Mouse (Mus musculus) kidney, adult 8-10 months (tissue): ENCODE data around the gene Fkbp5.
"Not testable (repeated sequence)": the region's sequence is repeated elsewhere in the genome, so short reads cannot be mapped to it uniquely, and the experiment has no call there.

Experiments
- DNase-seq, 2 experiments: peaks; one replicate each; pipeline ENCODE4 v3.0.0; 2022

Gene Fkbp5

GRCm38 (mm10) chr17:28417771-28418170 lies 99.6 kb downstream of the Fkbp5 start:
- DNase-seq: no peak

GRCm38 (mm10) chr17:28415271-28415670 lies 102.1 kb downstream of the Fkbp5 start:
- peak in 1 of 2 experiments; percentile 30 for DNase-seq

- DNase-seq: no peak
Measured at GRCm38 (mm10) chr17:28411381-28411960, 105.9 kb downstream of the Fkbp5 start.

GRCm38 (mm10) chr17:28410731-28411130 lies 106.6 kb downstream of the Fkbp5 start:
- no peak for DNase-seq

- DNase-seq: no peak
Measured at GRCm38 (mm10) chr17:28408251-28408918, 108.9 kb downstream of the Fkbp5 start.

GRCm38 (mm10) chr17:28407418-28408250 lies 109.7 kb downstream of the Fkbp5 start:
- DNase-seq: peak; percentile 64 to 86

- DNase-seq: no peak
Measured at GRCm38 (mm10) chr17:28406471-28406870, 110.9 kb downstream of the Fkbp5 start.

- DNase-seq: not testable (repeated sequence)
Measured at GRCm38 (mm10) chr17:28404745-28405144, 112.6 kb downstream of the Fkbp5 start.

GRCm38 (mm10) chr17:28404301-28404700 lies 113.0 kb downstream of the Fkbp5 start:
- no peak for DNase-seq

- no peak for DNase-seq
Measured at GRCm38 (mm10) chr17:28394994-28395393, 122.3 kb downstream of the Fkbp5 start.

GRCm38 (mm10) chr17:28394051-28394765 lies 123.1 kb downstream of the Fkbp5 start:
- DNase-seq: no peak

- DNase-seq: no peak
Measured at GRCm38 (mm10) chr17:28391568-28392432, 125.5 kb downstream of the Fkbp5 start.

GRCm38 (mm10) chr17:28388534-28388933 lies 128.8 kb downstream of the Fkbp5 start:
- DNase-seq: no peak

- DNase-seq: peak; percentile 58 to 88
Measured at GRCm38 (mm10) chr17:28386150-28386905, 131.0 kb downstream of the Fkbp5 start.

GRCm38 (mm10) chr17:28384298-28384697 lies 133.0 kb downstream of the Fkbp5 start:
- DNase-seq: peak in 1 of 2 experiments; percentile 34

GRCm38 (mm10) chr17:28380255-28380654 lies 137.1 kb downstream of the Fkbp5 start:
- no peak for DNase-seq

GRCm38 (mm10) chr17:28375592-28376061 lies 141.7 kb downstream of the Fkbp5 start:
- DNase-seq: no peak

- DNase-seq: no peak
Measured at GRCm38 (mm10) chr17:28374494-28374893, 142.8 kb downstream of the Fkbp5 start.

GRCm38 (mm10) chr17:28373821-28374220 lies 143.5 kb downstream of the Fkbp5 start:
- peak in 1 of 2 experiments; percentile 30 for DNase-seq

GRCm38 (mm10) chr17:28371941-28372340 lies 145.4 kb downstream of the Fkbp5 start:
- no peak for DNase-seq

- DNase-seq: no peak
Measured at GRCm38 (mm10) chr17:28371286-28371685, 146.0 kb downstream of the Fkbp5 start.
